Mouse (Mus musculus) hindbrain, embryonic 11.5 days (tissue): ENCODE results near the gene Krba1. TPM values are rescaled to one million over a fixed set of nuclear protein-coding genes. Genes with fewer than 3 reads are reported as not detected.

ENCODE experiments used
- ATAC-seq: fragments of 200-750 bp; cut with Nextera tagmentation; 2 replicates; pipeline ENCODE4 v1.8.0; 2017; ENCODE audit warnings: mild to moderate bottlenecking, moderate TSS enrichment, moderate library complexity; ENCODE audit not compliant: low FRiP score
- DNase-seq: peaks from one replicate; pipeline ENCODE4 v3.0.0-alpha.2; 2015; ENCODE audit warnings: low spot score
- H3K27ac ChIP-seq: fragments of 300-500 bp; sonication (generic); 2 replicates; pipeline ENCODE4 v1.5.1; 2014; ENCODE audit warnings: mild to moderate bottlenecking, low read depth, low read length
- H3K27me3 ChIP-seq: fragments of 300-500 bp; sonication (generic); 2 replicates; pipeline ENCODE4 v1.6.1; 2014; ENCODE audit warnings: mild to moderate bottlenecking, low read length, moderate library complexity, mixed read lengths; ENCODE audit not compliant: control insufficient read depth, insufficient read depth
- H3K36me3 ChIP-seq: fragments of 300-500 bp; sonication (generic); 2 replicates; pipeline ENCODE4 v1.6.1; 2014; ENCODE audit warnings: mild to moderate bottlenecking, low read length, moderate library complexity, mixed read lengths; ENCODE audit not compliant: control insufficient read depth, insufficient read depth
- H3K4me1 ChIP-seq: fragments of 300-500 bp; sonication (generic); replicated peaks from 2 replicates; pipeline ENCODE4 v1.6.1; 2014; ENCODE audit warnings: low read length, mixed read lengths; ENCODE audit not compliant: control insufficient read depth, insufficient read depth
- H3K4me2 ChIP-seq: fragments of 300-500 bp; sonication (generic); replicated peaks from 2 replicates; pipeline ENCODE4 v1.6.1; 2014; ENCODE audit warnings: mild to moderate bottlenecking, low read depth, low read length
- H3K4me3 ChIP-seq: fragments of 300-500 bp; sonication (generic); 2 replicates; pipeline ENCODE4 v1.5.1; 2014; ENCODE audit warnings: low read depth, low read length
- H3K9ac ChIP-seq: fragments of 300-500 bp; sonication (generic); 2 replicates; pipeline ENCODE4 v1.6.1; 2014; ENCODE audit warnings: low read depth, low read length
- H3K9me3 ChIP-seq: fragments of 300-500 bp; sonication (generic); 2 replicates; pipeline ENCODE4 v1.6.1; 2016; ENCODE audit warnings: low read length; ENCODE audit not compliant: control insufficient read depth
- WGBS: fragments of 180-500 bp; shearing (Covaris S2); extraction: QIAGEN DNeasy Blood & Tissue Kit; methylation state at CpG from one replicate; pipeline ENCODE4 v1.1.7; 2014; 5-methylcytosine and 5-hydroxymethylcytosine counted together
- polyA plus RNA-seq: library from polyadenylated mRNA; unstranded; fragments of >200 nt; fragmentation: Nextera tagmentation; extraction: Ambion mirVana; gene quantifications from 2 replicates; pipeline ENCODE4 v1.2.1, GENCODE M21; 2014

Krba1 gene
- polyA plus RNA-seq, 1 experiment from 2014 or later = 19.1 TPM

GRCm38 (mm10) chr6:48415636-48416035, 20.2 kb downstream of the Krba1 start:
- peaks cover 17% of the 10 kb centered on the region for H3K36me3 ChIP-seq
- WGBS = 96% methylated on average over 7 of the region's 7 CpGs
- H3K27ac ChIP-seq = no peak overlapping the region
- no peaks in the 10 kb centered on the region for H3K9me3 ChIP-seq
- no peak for DNase-seq
- no peak overlapping the region for H3K9ac ChIP-seq
- ATAC-seq = no peak
- no peaks in the 10 kb centered on the region for H3K27me3 ChIP-seq
- H3K4me3 ChIP-seq = no peak overlapping the region
- H3K4me1 ChIP-seq = no peaks in the 10 kb centered on the region; the same call in 1 of the 2 replicates
- H3K4me2 ChIP-seq = no peak overlapping the region

- 90% methylated on average over 2 of the region's 2 CpGs for WGBS
- H3K4me2 ChIP-seq = no peak overlapping the region
- no peaks in the 10 kb centered on the region for H3K9me3 ChIP-seq
- H3K27me3 ChIP-seq = no peaks in the 10 kb centered on the region
- no peak overlapping the region for H3K9ac ChIP-seq
- no peaks in the 10 kb centered on the region; the same call in 1 of the 2 replicates for H3K4me1 ChIP-seq
- peaks cover 13% of the 10 kb centered on the region for H3K36me3 ChIP-seq
- no peak overlapping the region for H3K4me3 ChIP-seq
- DNase-seq = no peak
- ATAC-seq = no peak
- H3K27ac ChIP-seq = no peak overlapping the region
These were observed 21.1 kb downstream of the Krba1 start for GRCm38 (mm10) chr6:48416486-48416885.

- Histone ChIP-seq H3K4me1 (no peaks in the 10 kb centered on the region; the same call in 1 of the 2 replicates), H3K27ac (no peak overlapping the region), H3K36me3 (0 out of 2 replicates have a peak, but pooled peaks cover 3% of the 10 kb centered on the region), H3K4me2 (no peak overlapping the region), H3K9me3 (no peaks in the 10 kb centered on the region), H3K9ac (no peak overlapping the region), H3K4me3 (no peak overlapping the region), H3K27me3 (no peaks in the 10 kb centered on the region)
- DNase-seq (no peak), ATAC-seq (no peak)
- 21% methylated on average over 2 of the region's 2 CpGs for WGBS
These were observed 25.3 kb downstream of the Krba1 start for GRCm38 (mm10) chr6:48420647-48421046.

- no peak overlapping the region for H3K4me3 ChIP-seq
- no peak for DNase-seq
- ATAC-seq = no peak
- 83% methylated on average over 3 of the region's 3 CpGs for WGBS
- no peaks in the 10 kb centered on the region for H3K36me3 ChIP-seq
- H3K9ac ChIP-seq = no peak overlapping the region
- no peaks in the 10 kb centered on the region for H3K9me3 ChIP-seq
- H3K4me1 ChIP-seq = no peaks in the 10 kb centered on the region; the same call in 1 of the 2 replicates
- no peak overlapping the region for H3K27ac ChIP-seq
- H3K4me2 ChIP-seq = no peak overlapping the region
- no peaks in the 10 kb centered on the region for H3K27me3 ChIP-seq
These were observed 27.9 kb downstream of the Krba1 start for GRCm38 (mm10) chr6:48423336-48423735.

GRCm38 (mm10) chr6:48424074-48424473, 28.7 kb downstream of the Krba1 start:
- no peak overlapping the region for H3K4me3 ChIP-seq
- H3K4me1 ChIP-seq = no peaks in the 10 kb centered on the region; the same call in 1 of the 2 replicates
- H3K27me3 ChIP-seq = no peaks in the 10 kb centered on the region
- ATAC-seq (no peak), DNase-seq (no peak)
- no peak overlapping the region for H3K9ac ChIP-seq
- H3K9me3 ChIP-seq = no peaks in the 10 kb centered on the region
- H3K36me3 ChIP-seq = no peaks in the 10 kb centered on the region
- WGBS = 69% methylated on average over 5 of the region's 5 CpGs
- no peak overlapping the region for H3K27ac ChIP-seq
- no peak overlapping the region for H3K4me2 ChIP-seq

- Histone ChIP-seq H3K9ac (no peak overlapping the region), H3K27me3 (no peaks in the 10 kb centered on the region), H3K27ac (no peak overlapping the region), H3K4me3 (no peak overlapping the region), H3K4me2 (no peak overlapping the region), H3K9me3 (no peaks in the 10 kb centered on the region), H3K36me3 (no peaks in the 10 kb centered on the region), H3K4me1 (no peaks in the 10 kb centered on the region)
- 86% methylated on average over 5 of the region's 5 CpGs for WGBS
- no peak for ATAC-seq
- no peak for DNase-seq
These were observed 31.6 kb downstream of the Krba1 start for GRCm38 (mm10) chr6:48426956-48427355.

GRCm38 (mm10) chr6:48428769-48429557, 33.6 kb downstream of the Krba1 start:
- Histone ChIP-seq H3K27ac (no peak overlapping the region), H3K4me1 (no peaks in the 10 kb centered on the region), H3K27me3 (no peaks in the 10 kb centered on the region), H3K4me2 (no peak overlapping the region), H3K36me3 (no peaks in the 10 kb centered on the region), H3K9me3 (no peaks in the 10 kb centered on the region), H3K4me3 (no peak overlapping the region), H3K9ac (no peak overlapping the region)
- DNase-seq = no peak
- 60% methylated on average over 4 of the region's 4 CpGs for whole genome bisulfite sequencing
- no peak for ATAC-seq

GRCm38 (mm10) chr6:48430748-48431147, 35.4 kb downstream of the Krba1 start:
- Histone ChIP-seq H3K4me3 (no peak overlapping the region), H3K36me3 (no peaks in the 10 kb centered on the region), H3K4me2 (no peak overlapping the region), H3K27ac (no peak overlapping the region), H3K9ac (no peak overlapping the region), H3K4me1 (no peaks in the 10 kb centered on the region), H3K9me3 (no peaks in the 10 kb centered on the region), H3K27me3 (no peaks in the 10 kb centered on the region)
- DNase-seq = no peak
- ATAC-seq = no peak
- WGBS = 77% methylated on average over 5 of the region's 5 CpGs
